Mouse (Mus musculus): Measurements from ENCODE around the gene Coro6. TPM values are rescaled to one million over a fixed set of nuclear protein-coding genes. Genes with fewer than 3 reads are reported as not detected.
A peak's percentile ranks its signal among the peaks of the same experiment; 100 is the strongest.

Coro6 gene
- polyA plus RNA-seq, 1 experiment from 2014 or later: 55.5 TPM

- H3K36me3 ChIP-seq (ENCODE audit: control insufficient read depth, insufficient read depth, low read length): peaks cover 70% of the 10 kb centered on the region
- H3K9ac ChIP-seq (ENCODE audit: low read length): no peak overlapping the region
- H3K4me2 ChIP-seq (ENCODE audit: low read length): no peak overlapping the region
- no peak overlapping the region for H3K4me3 ChIP-seq (ENCODE audit: control insufficient read depth in 1 of 2, insufficient read depth in 1 of 2, low read depth in 1 of 2, low read length in 2 of 2)
- peaks cover 8 to 23% of the 10 kb centered on the region in 2 experiments for H3K4me1 ChIP-seq (ENCODE audit: control insufficient read depth in 2 of 2, insufficient read depth in 2 of 2, low read length in 2 of 2)
- WGBS: 85% methylated on average over 14 of the region's 14 CpGs
- H3K27me3 ChIP-seq (ENCODE audit: control insufficient read depth, insufficient read depth, low read length): no peaks in the 10 kb centered on the region
- no peaks in the 10 kb centered on the region for H3K9me3 ChIP-seq (ENCODE audit: control insufficient read depth, low read length)
- ATAC-seq (ENCODE audit: insufficient number of reproducible peaks, insufficient read depth, low FRiP score, low read depth): no peak
- no peak overlapping the region for H3K27ac ChIP-seq (replicated peaks in 1 of 2; ENCODE audit: control insufficient read depth in 1 of 2, insufficient read depth in 1 of 2, low read depth in 2 of 2, low read length in 2 of 2)
These were observed 44.1 kb downstream of the Coro6 start for GRCm38 (mm10) chr11:77506273-77506672.

GRCm38 (mm10) chr11:77506941-77507340 lies 44.7 kb downstream of the Coro6 start:
- Histone ChIP-seq H3K4me2 (ENCODE audit: low read length) (no peak overlapping the region), H3K27me3 (ENCODE audit: control insufficient read depth, insufficient read depth, low read length) (no peaks in the 10 kb centered on the region), H3K4me1 (ENCODE audit: control insufficient read depth in 2 of 2, insufficient read depth in 2 of 2, low read length in 2 of 2) (peaks cover 8 to 26% of the 10 kb centered on the region in 2 experiments), H3K4me3 (ENCODE audit: control insufficient read depth in 1 of 2, insufficient read depth in 1 of 2, low read depth in 1 of 2, low read length in 2 of 2) (no peak overlapping the region), H3K27ac (replicated peaks in 1 of 2; ENCODE audit: control insufficient read depth in 1 of 2, insufficient read depth in 1 of 2, low read depth in 2 of 2, low read length in 2 of 2) (no peak overlapping the region), H3K36me3 (ENCODE audit: control insufficient read depth, insufficient read depth, low read length) (peaks cover 65% of the 10 kb centered on the region), H3K9me3 (ENCODE audit: control insufficient read depth, low read length) (no peaks in the 10 kb centered on the region), H3K9ac (ENCODE audit: low read length) (no peak overlapping the region)
- ATAC-seq (ENCODE audit: insufficient number of reproducible peaks, insufficient read depth, low FRiP score, low read depth): no peak
- 89% methylated on average over 6 of the region's 6 CpGs for WGBS

- no peak for ATAC-seq (ENCODE audit: insufficient number of reproducible peaks, insufficient read depth, low FRiP score, low read depth)
- Histone ChIP-seq H3K4me1 (ENCODE audit: control insufficient read depth in 2 of 2, insufficient read depth in 2 of 2, low read length in 2 of 2) (peaks cover 9 to 30% of the 10 kb centered on the region in 2 experiments), H3K9me3 (ENCODE audit: control insufficient read depth, low read length) (no peaks in the 10 kb centered on the region), H3K9ac (ENCODE audit: low read length) (no peak overlapping the region), H3K36me3 (ENCODE audit: control insufficient read depth, insufficient read depth, low read length) (peaks cover 60% of the 10 kb centered on the region), H3K4me2 (ENCODE audit: low read length) (no peak overlapping the region), H3K27ac (replicated peaks in 1 of 2; ENCODE audit: control insufficient read depth in 1 of 2, insufficient read depth in 1 of 2, low read depth in 2 of 2, low read length in 2 of 2) (peak overlapping the region; percentile 19 to 29; a peak in 2 of 4 replicates), H3K4me3 (ENCODE audit: control insufficient read depth in 1 of 2, insufficient read depth in 1 of 2, low read depth in 1 of 2, low read length in 2 of 2) (no peak overlapping the region), H3K27me3 (ENCODE audit: control insufficient read depth, insufficient read depth, low read length) (no peaks in the 10 kb centered on the region)
- WGBS: 67% methylated on average over 4 of the region's 4 CpGs
These were observed 45.2 kb downstream of the Coro6 start for GRCm38 (mm10) chr11:77507426-77507825.

- Histone ChIP-seq H3K36me3 (ENCODE audit: control insufficient read depth, insufficient read depth, low read length) (peaks cover 51% of the 10 kb centered on the region), H3K4me1 (ENCODE audit: control insufficient read depth in 2 of 2, insufficient read depth in 2 of 2, low read length in 2 of 2) (peaks cover 11 to 24% of the 10 kb centered on the region in 2 experiments), H3K9me3 (ENCODE audit: control insufficient read depth, low read length) (no peaks in the 10 kb centered on the region), H3K9ac (ENCODE audit: low read length) (peak overlapping the region; percentile 80), H3K4me2 (ENCODE audit: low read length) (peak overlapping the region; percentile 92), H3K27ac (replicated peaks in 1 of 2; ENCODE audit: control insufficient read depth in 1 of 2, insufficient read depth in 1 of 2, low read depth in 2 of 2, low read length in 2 of 2) (peak overlapping the region; percentile 10 to 76; a peak in 3 of 4 replicates), H3K27me3 (ENCODE audit: control insufficient read depth, insufficient read depth, low read length) (no peaks in the 10 kb centered on the region), H3K4me3 (ENCODE audit: control insufficient read depth in 1 of 2, insufficient read depth in 1 of 2, low read depth in 1 of 2, low read length in 2 of 2) (peak overlapping the region; percentile 39 to 47)
- ATAC-seq (ENCODE audit: insufficient number of reproducible peaks, insufficient read depth, low FRiP score, low read depth): peak; percentile 48
- 22% methylated on average over 47 of the region's 49 CpGs for WGBS
These were observed 46.1 kb downstream of the Coro6 start for GRCm38 (mm10) chr11:77508068-77509021.

- ATAC-seq (ENCODE audit: insufficient number of reproducible peaks, insufficient read depth, low FRiP score, low read depth): no peak
- H3K4me1 ChIP-seq (ENCODE audit: control insufficient read depth in 2 of 2, insufficient read depth in 2 of 2, low read length in 2 of 2): peaks cover 29 to 44% of the 10 kb centered on the region in 2 experiments
- 78% methylated on average over 5 of the region's 5 CpGs for WGBS
- H3K4me3 ChIP-seq (ENCODE audit: control insufficient read depth in 1 of 2, insufficient read depth in 1 of 2, low read depth in 1 of 2, low read length in 2 of 2): no peak overlapping the region
- no peak overlapping the region for H3K27ac ChIP-seq (replicated peaks in 1 of 2; ENCODE audit: control insufficient read depth in 1 of 2, insufficient read depth in 1 of 2, low read depth in 2 of 2, low read length in 2 of 2)
- H3K36me3 ChIP-seq (ENCODE audit: control insufficient read depth, insufficient read depth, low read length): peaks cover 21% of the 10 kb centered on the region
- no peaks in the 10 kb centered on the region for H3K9me3 ChIP-seq (ENCODE audit: control insufficient read depth, low read length)
- H3K27me3 ChIP-seq (ENCODE audit: control insufficient read depth, insufficient read depth, low read length): peaks cover 7% of the 10 kb centered on the region
- H3K4me2 ChIP-seq (ENCODE audit: low read length): no peak overlapping the region
- H3K9ac ChIP-seq (ENCODE audit: low read length): no peak overlapping the region
These were observed 49.1 kb downstream of the Coro6 start for GRCm38 (mm10) chr11:77511336-77511735.

- peaks cover 29 to 40% of the 10 kb centered on the region in 2 experiments for H3K4me1 ChIP-seq (ENCODE audit: control insufficient read depth in 2 of 2, insufficient read depth in 2 of 2, low read length in 2 of 2)
- H3K27me3 ChIP-seq (ENCODE audit: control insufficient read depth, insufficient read depth, low read length): peaks cover 8% of the 10 kb centered on the region
- peaks cover 5% of the 10 kb centered on the region; the same call in 1 of the 2 replicates for H3K36me3 ChIP-seq (ENCODE audit: control insufficient read depth, insufficient read depth, low read length)
- under 1% methylated on average over 78 of the region's 84 CpGs for WGBS
- H3K9ac ChIP-seq (ENCODE audit: low read length): peak overlapping the region; percentile 86
- peak overlapping the region; percentile 98 for H3K4me2 ChIP-seq (ENCODE audit: low read length)
- peak; percentile 74 for ATAC-seq (ENCODE audit: insufficient number of reproducible peaks, insufficient read depth, low FRiP score, low read depth)
- H3K9me3 ChIP-seq (ENCODE audit: control insufficient read depth, low read length): no peaks in the 10 kb centered on the region
- H3K4me3 ChIP-seq (ENCODE audit: control insufficient read depth in 1 of 2, insufficient read depth in 1 of 2, low read depth in 1 of 2, low read length in 2 of 2): peak overlapping the region; percentile 81 to 88
- H3K27ac ChIP-seq (replicated peaks in 1 of 2; ENCODE audit: control insufficient read depth in 1 of 2, insufficient read depth in 1 of 2, low read depth in 2 of 2, low read length in 2 of 2): peak overlapping the region; percentile 73 to 77
These were observed 50.9 kb downstream of the Coro6 start for GRCm38 (mm10) chr11:77512891-77513810.

- ATAC-seq (ENCODE audit: insufficient number of reproducible peaks, insufficient read depth, low FRiP score, low read depth): no peak
- H3K4me1 ChIP-seq (ENCODE audit: control insufficient read depth in 2 of 2, insufficient read depth in 2 of 2, low read length in 2 of 2): peaks cover 24 to 34% of the 10 kb centered on the region in 2 experiments
- H3K9me3 ChIP-seq (ENCODE audit: control insufficient read depth, low read length): no peaks in the 10 kb centered on the region
- WGBS: 7% methylated on average over 10 of the region's 10 CpGs
- peak overlapping the region; percentile 62 for H3K9ac ChIP-seq (ENCODE audit: low read length)
- peak overlapping the region; percentile 98 for H3K4me2 ChIP-seq (ENCODE audit: low read length)
- peaks cover 5% of the 10 kb centered on the region; the same call in 1 of the 2 replicates for H3K36me3 ChIP-seq (ENCODE audit: control insufficient read depth, insufficient read depth, low read length)
- peak overlapping the region; percentile 64 to 65; a peak in 3 of 4 replicates for H3K27ac ChIP-seq (replicated peaks in 1 of 2; ENCODE audit: control insufficient read depth in 1 of 2, insufficient read depth in 1 of 2, low read depth in 2 of 2, low read length in 2 of 2)
- peak overlapping the region; percentile 81 to 82 for H3K4me3 ChIP-seq (ENCODE audit: control insufficient read depth in 1 of 2, insufficient read depth in 1 of 2, low read depth in 1 of 2, low read length in 2 of 2)
- H3K27me3 ChIP-seq (ENCODE audit: control insufficient read depth, insufficient read depth, low read length): peaks cover 8% of the 10 kb centered on the region
These were observed 51.6 kb downstream of the Coro6 start for GRCm38 (mm10) chr11:77513811-77514170.

Data from heart, embryonic 14.5 days (tissue).